Mouse (Mus musculus): Measurements from ENCODE around the gene Dtnbp1. TPM values are rescaled to one million over a fixed set of nuclear protein-coding genes. Genes with fewer than 3 reads are reported as not detected.

Gene Dtnbp1
- polyA plus RNA-seq, 1 experiment from 2014 or later: 63.5 TPM

DNA sequence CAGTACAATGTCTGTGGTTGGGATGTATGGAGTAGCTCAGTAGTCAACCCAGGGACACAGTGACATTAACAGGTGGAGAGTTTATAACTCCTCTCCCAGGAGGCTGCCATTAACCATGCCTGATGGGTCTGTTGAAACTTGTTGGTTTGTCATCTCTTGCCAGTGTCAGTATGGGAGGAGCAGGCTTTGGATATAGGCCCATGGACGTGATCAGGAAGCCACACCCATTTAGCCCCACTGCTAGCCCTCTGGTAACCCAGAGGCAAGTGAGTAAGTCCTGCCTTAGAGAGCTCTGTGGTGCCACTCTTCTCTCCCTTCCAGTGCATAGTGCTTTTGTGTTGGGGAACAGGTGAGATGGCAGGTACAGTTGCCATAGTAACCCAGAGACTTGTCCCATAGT is 97.7 kb downstream of the Dtnbp1 start:
- H3K9ac ChIP-seq (ENCODE audit: low read length): no peak overlapping the region

DNA sequence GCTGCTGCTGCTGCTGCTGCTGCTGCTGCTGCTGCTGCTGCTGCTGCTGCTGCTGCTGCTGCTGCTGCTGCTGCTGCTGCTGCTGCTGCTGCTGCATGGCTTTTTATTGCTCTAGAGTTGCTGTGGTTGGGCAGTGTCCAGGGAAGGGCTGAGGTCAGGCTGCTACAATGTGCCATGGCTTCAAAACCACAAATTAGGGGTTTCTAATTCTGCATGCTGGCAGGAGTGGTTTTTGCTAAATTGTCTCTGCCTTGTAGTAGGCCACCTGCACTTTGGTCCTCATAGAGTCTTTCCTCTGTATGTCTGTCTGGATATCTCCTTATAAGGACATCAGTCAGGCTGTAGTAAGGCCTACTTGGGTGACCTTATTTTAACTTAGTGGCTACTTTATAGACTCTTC is 98.5 kb downstream of the Dtnbp1 start:
- H3K4me1 ChIP-seq (replicated peaks; ENCODE audit: control insufficient read depth, insufficient read depth, low read length): peaks cover 16% of the 10 kb centered on the region
- no peak overlapping the region for H3K4me2 ChIP-seq (ENCODE audit: low read depth, low read length)
- H3K36me3 ChIP-seq (ENCODE audit: control insufficient read depth, insufficient read depth, low read length): peaks cover 17% of the 10 kb centered on the region
- no peak overlapping the region for H3K27ac ChIP-seq (ENCODE audit: low read length)
- H3K9me3 ChIP-seq (ENCODE audit: control insufficient read depth, low read length): no peaks in the 10 kb centered on the region
- H3K4me3 ChIP-seq (ENCODE audit: low read length): no peak overlapping the region
- no peak for ATAC-seq (ENCODE audit: low read depth)
- H3K9ac ChIP-seq (ENCODE audit: low read length): no peak overlapping the region
- H3K27me3 ChIP-seq (ENCODE audit: control insufficient read depth, insufficient read depth, low read depth, low read length): no peaks in the 10 kb centered on the region

More for the DNA sequence above, 97.7 kb downstream of the Dtnbp1 start:
- ATAC-seq (ENCODE audit: low read depth): no peak
- Histone ChIP-seq H3K4me1 (replicated peaks; ENCODE audit: control insufficient read depth, insufficient read depth, low read length) (peaks cover 25% of the 10 kb centered on the region), H3K4me2 (ENCODE audit: low read depth, low read length) (no peak overlapping the region), H3K36me3 (ENCODE audit: control insufficient read depth, insufficient read depth, low read length) (peaks cover 14% of the 10 kb centered on the region), H3K4me3 (ENCODE audit: low read length) (no peak overlapping the region), H3K9me3 (ENCODE audit: control insufficient read depth, low read length) (no peaks in the 10 kb centered on the region), H3K27me3 (ENCODE audit: control insufficient read depth, insufficient read depth, low read depth, low read length) (no peaks in the 10 kb centered on the region), H3K27ac (ENCODE audit: low read length) (no peak overlapping the region)
- 47% methylated on average over 1 of the region's 1 CpGs for WGBS

DNA sequence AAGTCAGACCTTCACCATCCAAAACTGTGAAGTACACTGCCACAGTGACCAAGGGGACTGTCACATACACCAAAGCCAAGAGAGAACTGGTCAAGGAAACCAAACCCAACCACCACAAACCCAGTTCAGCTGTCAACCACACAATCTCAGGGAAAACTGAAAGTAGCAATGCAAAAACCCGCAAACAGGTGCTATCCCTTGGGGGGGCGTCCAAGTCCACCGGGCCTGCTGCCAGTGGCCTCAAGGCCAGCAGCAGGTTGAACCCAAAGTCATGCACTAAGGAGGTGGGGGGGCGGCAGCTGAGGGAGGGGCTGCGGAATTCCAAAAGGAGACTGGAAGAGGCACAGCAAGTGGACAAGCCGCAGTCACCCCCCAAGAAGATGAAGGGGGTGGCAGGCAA is 99.6 kb downstream of the Dtnbp1 start:
- H3K27ac ChIP-seq (ENCODE audit: low read length): no peak overlapping the region
- H3K4me2 ChIP-seq (ENCODE audit: low read depth, low read length): no peak overlapping the region
- 94% methylated on average over 6 of the region's 6 CpGs for WGBS
- ATAC-seq (ENCODE audit: low read depth): no peak
- no peak overlapping the region for H3K4me3 ChIP-seq (ENCODE audit: low read length)
- H3K36me3 ChIP-seq (ENCODE audit: control insufficient read depth, insufficient read depth, low read length): peaks cover 28% of the 10 kb centered on the region
- no peak overlapping the region for H3K9ac ChIP-seq (ENCODE audit: low read length)
- no peaks in the 10 kb centered on the region for H3K27me3 ChIP-seq (ENCODE audit: control insufficient read depth, insufficient read depth, low read depth, low read length)
- H3K4me1 ChIP-seq (replicated peaks; ENCODE audit: control insufficient read depth, insufficient read depth, low read length): peaks cover 7% of the 10 kb centered on the region
- no peaks in the 10 kb centered on the region for H3K9me3 ChIP-seq (ENCODE audit: control insufficient read depth, low read length)

GRCm38 (mm10) chr13:44896211-44896610 is 105.7 kb downstream of the Dtnbp1 start:
- no peaks in the 10 kb centered on the region for H3K4me1 ChIP-seq (replicated peaks; ENCODE audit: control insufficient read depth, insufficient read depth, low read length)
- 91% methylated on average over 12 of the region's 12 CpGs for WGBS
- ATAC-seq (ENCODE audit: low read depth): no peak
- H3K36me3 ChIP-seq (ENCODE audit: control insufficient read depth, insufficient read depth, low read length): peaks cover 22% of the 10 kb centered on the region
- H3K9ac ChIP-seq (ENCODE audit: low read length): no peak overlapping the region
- H3K27ac ChIP-seq (ENCODE audit: low read length): no peak overlapping the region
- H3K4me2 ChIP-seq (ENCODE audit: low read depth, low read length): no peak overlapping the region
- H3K9me3 ChIP-seq (ENCODE audit: control insufficient read depth, low read length): no peaks in the 10 kb centered on the region
- no peak overlapping the region for H3K4me3 ChIP-seq (ENCODE audit: low read length)
- H3K27me3 ChIP-seq (ENCODE audit: control insufficient read depth, insufficient read depth, low read depth, low read length): no peaks in the 10 kb centered on the region

- no peaks in the 10 kb centered on the region for H3K9me3 ChIP-seq (ENCODE audit: control insufficient read depth, low read length)
- no peaks in the 10 kb centered on the region for H3K27me3 ChIP-seq (ENCODE audit: control insufficient read depth, insufficient read depth, low read depth, low read length)
- 55% methylated on average over 5 of the region's 5 CpGs for WGBS
- H3K4me3 ChIP-seq (ENCODE audit: low read length): no peak overlapping the region
- H3K36me3 ChIP-seq (ENCODE audit: control insufficient read depth, insufficient read depth, low read length): peaks cover 6% of the 10 kb centered on the region; the same call in 1 of the 2 replicates
- no peaks in the 10 kb centered on the region for H3K4me1 ChIP-seq (replicated peaks; ENCODE audit: control insufficient read depth, insufficient read depth, low read length)
- ATAC-seq (ENCODE audit: low read depth): no peak
- no peak overlapping the region for H3K9ac ChIP-seq (ENCODE audit: low read length)
- no peak overlapping the region for H3K27ac ChIP-seq (ENCODE audit: low read length)
- no peak overlapping the region for H3K4me2 ChIP-seq (ENCODE audit: low read depth, low read length)
Observed at GRCm38 (mm10) chr13:44891813-44892730, 109.9 kb downstream of the Dtnbp1 start.

DNA sequence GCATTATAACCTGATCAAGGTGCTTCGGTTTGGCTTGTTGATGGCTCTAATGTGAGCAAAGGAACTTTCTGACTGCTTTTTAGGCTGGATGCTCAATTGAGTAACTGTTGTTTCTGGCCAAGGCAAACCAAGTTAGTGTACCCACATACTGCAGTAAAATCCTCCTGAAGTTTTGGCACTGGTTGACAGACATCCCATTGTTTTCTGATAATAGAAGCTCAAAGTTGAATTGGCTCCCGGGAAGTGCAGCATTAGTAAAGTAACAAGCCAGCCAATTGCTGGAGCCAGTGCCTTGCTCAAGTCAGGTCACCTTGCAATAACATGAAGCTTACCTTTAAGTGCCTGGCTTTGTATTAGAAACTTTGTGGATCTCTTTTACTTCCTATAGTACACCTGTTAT is 111.3 kb downstream of the Dtnbp1 start:
- ATAC-seq (ENCODE audit: low read depth): no peak
- no peaks in the 10 kb centered on the region for H3K9me3 ChIP-seq (ENCODE audit: control insufficient read depth, low read length)
- no peak overlapping the region for H3K4me2 ChIP-seq (ENCODE audit: low read depth, low read length)
- 87% methylated on average over 2 of the region's 2 CpGs for WGBS
- H3K9ac ChIP-seq (ENCODE audit: low read length): no peak overlapping the region
- no peaks in the 10 kb centered on the region for H3K4me1 ChIP-seq (replicated peaks; ENCODE audit: control insufficient read depth, insufficient read depth, low read length)
- H3K27ac ChIP-seq (ENCODE audit: low read length): no peak overlapping the region
- H3K27me3 ChIP-seq (ENCODE audit: control insufficient read depth, insufficient read depth, low read depth, low read length): no peaks in the 10 kb centered on the region
- H3K4me3 ChIP-seq (ENCODE audit: low read length): no peak overlapping the region
- H3K36me3 ChIP-seq (ENCODE audit: control insufficient read depth, insufficient read depth, low read length): no peaks in the 10 kb centered on the region

DNA sequence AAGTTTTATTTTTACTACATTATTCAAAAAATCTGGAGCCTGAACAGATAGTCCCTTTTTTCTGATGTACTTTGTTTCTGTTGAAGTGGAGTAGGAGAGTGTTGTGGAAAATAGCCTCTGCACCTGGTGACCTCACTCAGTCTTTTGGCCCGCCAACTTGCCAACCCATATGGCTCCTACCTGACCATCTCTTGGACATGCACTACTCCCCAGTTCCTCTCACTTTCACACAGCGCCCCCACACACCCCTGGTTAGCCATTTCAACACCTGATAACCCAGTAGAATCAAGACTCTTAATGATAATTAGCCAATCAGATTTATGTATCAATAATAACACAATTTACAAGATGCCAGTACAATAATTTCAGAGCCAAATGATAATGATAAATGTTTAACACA is 115.7 kb downstream of the Dtnbp1 start:
- no peak overlapping the region for H3K27ac ChIP-seq (ENCODE audit: low read length)
- ATAC-seq (ENCODE audit: low read depth): no peak
- H3K4me1 ChIP-seq (replicated peaks; ENCODE audit: control insufficient read depth, insufficient read depth, low read length): no peaks in the 10 kb centered on the region
- no peaks in the 10 kb centered on the region for H3K27me3 ChIP-seq (ENCODE audit: control insufficient read depth, insufficient read depth, low read depth, low read length)
- no peak overlapping the region for H3K9ac ChIP-seq (ENCODE audit: low read length)
- H3K36me3 ChIP-seq (ENCODE audit: control insufficient read depth, insufficient read depth, low read length): no peaks in the 10 kb centered on the region
- H3K4me3 ChIP-seq (ENCODE audit: low read length): no peak overlapping the region
- WGBS: 89% methylated on average over 2 of the region's 2 CpGs
- H3K9me3 ChIP-seq (ENCODE audit: control insufficient read depth, low read length): no peaks in the 10 kb centered on the region
- no peak overlapping the region for H3K4me2 ChIP-seq (ENCODE audit: low read depth, low read length)

GRCm38 (mm10) chr13:44881001-44881400 is 120.9 kb downstream of the Dtnbp1 start:
- no peaks in the 10 kb centered on the region for H3K27me3 ChIP-seq (ENCODE audit: control insufficient read depth, insufficient read depth, low read depth, low read length)
- H3K4me3 ChIP-seq (ENCODE audit: low read length): no peak overlapping the region
- no peak for ATAC-seq (ENCODE audit: low read depth)
- H3K9ac ChIP-seq (ENCODE audit: low read length): no peak overlapping the region
- H3K27ac ChIP-seq (ENCODE audit: low read length): no peak overlapping the region
- H3K4me2 ChIP-seq (ENCODE audit: low read depth, low read length): no peak overlapping the region
- H3K4me1 ChIP-seq (replicated peaks; ENCODE audit: control insufficient read depth, insufficient read depth, low read length): no peaks in the 10 kb centered on the region
- no peaks in the 10 kb centered on the region for H3K9me3 ChIP-seq (ENCODE audit: control insufficient read depth, low read length)
- WGBS: 75% methylated on average over 4 of the region's 4 CpGs
- H3K36me3 ChIP-seq (ENCODE audit: control insufficient read depth, insufficient read depth, low read length): no peaks in the 10 kb centered on the region

GRCm38 (mm10) chr13:44876799-44877198 is 125.1 kb downstream of the Dtnbp1 start:
- no peak overlapping the region for H3K4me3 ChIP-seq (ENCODE audit: low read length)
- no peaks in the 10 kb centered on the region for H3K27me3 ChIP-seq (ENCODE audit: control insufficient read depth, insufficient read depth, low read depth, low read length)
- no peak overlapping the region for H3K9ac ChIP-seq (ENCODE audit: low read length)
- no peak overlapping the region for H3K27ac ChIP-seq (ENCODE audit: low read length)
- no peak for ATAC-seq (ENCODE audit: low read depth)
- H3K36me3 ChIP-seq (ENCODE audit: control insufficient read depth, insufficient read depth, low read length): peaks cover 3% of the 10 kb centered on the region; the same call in 1 of the 2 replicates
- 75% methylated on average over 2 of the region's 2 CpGs for WGBS
- no peak overlapping the region for H3K4me2 ChIP-seq (ENCODE audit: low read depth, low read length)
- H3K4me1 ChIP-seq (replicated peaks; ENCODE audit: control insufficient read depth, insufficient read depth, low read length): no peaks in the 10 kb centered on the region
- no peaks in the 10 kb centered on the region for H3K9me3 ChIP-seq (ENCODE audit: control insufficient read depth, low read length)
